Mouse (Mus musculus): ENCODE measurements around the gene Batf. TPM values are rescaled to one million over a fixed set of nuclear protein-coding genes. Genes with fewer than 3 reads are reported as not detected.

The Batf gene
- polyA plus RNA-seq (2012; rRNA removed): 3.4 and 4.0 TPM in 2 replicates

GRCm38 (mm10) chr12:85686466-85687216 lies at the start of gene Batf:
Gene Batf, plus strand, starts transcription at chr12:85686669.

GRCm38 (mm10) chr12:85745827-85746695 lies 59.6 kb downstream of the Batf start, which contains the start of gene Flvcr2:
Gene Flvcr2, plus strand, starts transcription at chr12:85746539.

Other genes starting within 250 kb of the Batf start
- 25.5 and 27.3 TPM in 2 replicates for gene Fos, start 212.8 kb upstream of the Batf start, polyA plus RNA-seq (2012; rRNA removed)
- gene Jdp2, start 87.6 kb upstream of the Batf start, polyA plus RNA-seq (2012; rRNA removed): 16.2 and 24.5 TPM in 2 replicates
- gene Flvcr2, start 59.9 kb downstream of the Batf start, polyA plus RNA-seq (2012; rRNA removed): 7.9 and 9.6 TPM in 2 replicates
- gene Erg28, start 137.9 kb downstream of the Batf start, polyA plus RNA-seq (2012; rRNA removed): 29.5 and 45.1 TPM in 2 replicates
- 12.5 and 15.9 TPM in 2 replicates for gene Ttll5, start 138.0 kb downstream of the Batf start, polyA plus RNA-seq (2012; rRNA removed)

Measured in ovary, adult 2 months (tissue).